Mouse (Mus musculus) embryonic facial prominence, embryonic 13.5 days (tissue): Measurements from ENCODE around the gene Txnrd1. TPM values are rescaled to one million over a fixed set of nuclear protein-coding genes. Genes with fewer than 3 reads are reported as not detected.

ENCODE experiments used
- ATAC-seq: fragments of 200-750 bp; cut with Nextera tagmentation; 2 replicates; pipeline ENCODE4 v1.8.0; 2017; ENCODE audit warnings: low read depth; ENCODE audit not compliant: insufficient number of reproducible peaks, insufficient read depth, low FRiP score, low TSS enrichment
- H3K27ac ChIP-seq: fragments of 300-500 bp; sonication (generic); 2 replicates; pipeline ENCODE4 v1.5.1; 2015; ENCODE audit warnings: moderate library complexity, mild to moderate bottlenecking, inconsistent platforms
- H3K27me3 ChIP-seq: fragments of 300-500 bp; sonication (generic); 2 replicates; pipeline ENCODE4 v1.6.1; 2015; ENCODE audit warnings: mild to moderate bottlenecking, inconsistent platforms
- H3K36me3 ChIP-seq: fragments of 300-500 bp; sonication (generic); 2 replicates; pipeline ENCODE4 v1.6.1; 2015; ENCODE audit warnings: mild to moderate bottlenecking, inconsistent platforms
- H3K4me1 ChIP-seq: fragments of 300-500 bp; sonication (generic); 2 replicates; pipeline ENCODE4 v1.6.1; 2015; ENCODE audit warnings: inconsistent platforms
- H3K4me2 ChIP-seq: fragments of 300-500 bp; sonication (generic); 2 replicates; pipeline ENCODE4 v1.6.1; 2015; ENCODE audit warnings: moderate library complexity, mild to moderate bottlenecking, inconsistent platforms
- H3K4me3 ChIP-seq: fragments of 300-500 bp; sonication (generic); 2 replicates; pipeline ENCODE4 v1.5.1; 2015; ENCODE audit warnings: mild to moderate bottlenecking, inconsistent platforms
- H3K9ac ChIP-seq: fragments of 300-500 bp; sonication (generic); 2 replicates; pipeline ENCODE4 v1.6.1; 2015; ENCODE audit warnings: mild to moderate bottlenecking, inconsistent platforms
- H3K9me3 ChIP-seq: fragments of 300-500 bp; sonication (generic); 2 replicates; pipeline ENCODE4 v1.6.1; 2016; ENCODE audit warnings: inconsistent platforms
- WGBS: fragments of 180-500 bp; shearing (Covaris S2); methylation state at CpG from one replicate; pipeline ENCODE4 v1.1.7; 2015; ENCODE audit warnings: mixed read lengths; 5-methylcytosine and 5-hydroxymethylcytosine counted together
- polyA plus RNA-seq: library from polyadenylated mRNA; unstranded; fragments of >200 nt; fragmentation: Nextera tagmentation; extraction: Ambion mirVana; gene quantifications from 2 replicates; pipeline ENCODE4 v1.2.1, GENCODE M21; 2015

The Txnrd1 gene
- polyA plus RNA-seq, 1 experiment from 2014 or later, result 99.4 TPM

DNA sequence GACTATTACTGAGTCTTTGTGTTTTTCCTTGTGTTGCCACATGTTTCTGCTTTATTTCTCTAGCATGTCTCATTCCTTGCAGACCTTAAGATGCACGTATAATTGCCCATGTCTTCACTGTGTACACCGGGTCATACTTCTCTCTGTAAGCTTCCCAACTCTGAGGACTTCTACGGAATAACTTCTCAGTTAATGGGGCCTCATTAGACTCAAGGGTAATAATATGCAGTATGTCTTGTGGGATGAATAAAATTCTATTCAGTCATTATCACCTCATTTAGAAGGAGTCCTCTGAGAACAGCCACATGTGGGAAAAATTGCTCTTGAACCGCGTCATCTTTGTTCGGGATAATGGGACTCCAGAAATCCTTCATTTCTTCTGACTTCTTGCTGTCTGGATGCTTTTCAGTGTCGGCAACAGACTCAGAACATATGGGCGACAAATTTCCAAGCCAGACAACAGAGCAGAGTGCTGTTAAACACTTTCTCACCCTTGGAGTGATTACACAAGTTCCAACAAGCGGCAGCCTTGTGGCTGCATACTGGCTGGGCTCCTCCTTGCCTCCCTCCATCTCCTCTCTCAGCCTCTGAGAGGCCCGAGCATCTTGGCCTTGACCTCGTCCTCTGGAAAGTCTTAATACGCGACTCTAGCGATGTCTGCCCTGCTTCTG, 10.5 kb upstream of the Txnrd1 start:
- Histone ChIP-seq H3K27ac (peak overlapping the region; percentile 39; the same call in 1 of the 2 replicates), H3K4me1 (peaks cover 7% of the 10 kb centered on the region; the same call in 1 of the 2 replicates), H3K4me3 (no peak overlapping the region), H3K9me3 (no peaks in the 10 kb centered on the region), H3K27me3 (no peaks in the 10 kb centered on the region), H3K36me3 (no peaks in the 10 kb centered on the region), H3K4me2 (no peak overlapping the region), H3K9ac (no peak overlapping the region)
- WGBS, result 50% methylated on average over 14 of the region's 14 CpGs
- no peak for ATAC-seq

DNA sequence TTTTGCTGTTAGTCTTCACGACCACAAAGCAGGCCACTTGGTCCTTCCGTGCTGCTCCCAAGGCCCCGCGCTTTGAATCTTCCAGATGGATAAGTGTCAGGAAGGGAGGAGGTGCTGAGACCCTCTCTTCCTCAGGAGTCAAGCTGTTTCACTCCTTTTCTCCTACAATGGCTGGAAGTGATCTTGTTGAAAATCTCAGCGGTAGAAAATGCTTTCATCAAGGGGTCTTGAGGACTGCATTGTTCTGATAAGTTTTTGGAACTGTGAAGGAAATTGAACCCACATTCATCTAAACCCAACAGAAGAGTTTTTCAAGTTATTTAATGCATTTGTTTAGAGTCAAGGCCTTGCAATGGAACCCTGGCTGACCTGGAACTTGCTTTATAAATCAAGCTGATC, 10.0 kb upstream of the Txnrd1 start:
- peak overlapping the region; percentile 39; the same call in 1 of the 2 replicates for H3K27ac ChIP-seq
- WGBS, result 72% methylated on average over 5 of the region's 5 CpGs

DNA sequence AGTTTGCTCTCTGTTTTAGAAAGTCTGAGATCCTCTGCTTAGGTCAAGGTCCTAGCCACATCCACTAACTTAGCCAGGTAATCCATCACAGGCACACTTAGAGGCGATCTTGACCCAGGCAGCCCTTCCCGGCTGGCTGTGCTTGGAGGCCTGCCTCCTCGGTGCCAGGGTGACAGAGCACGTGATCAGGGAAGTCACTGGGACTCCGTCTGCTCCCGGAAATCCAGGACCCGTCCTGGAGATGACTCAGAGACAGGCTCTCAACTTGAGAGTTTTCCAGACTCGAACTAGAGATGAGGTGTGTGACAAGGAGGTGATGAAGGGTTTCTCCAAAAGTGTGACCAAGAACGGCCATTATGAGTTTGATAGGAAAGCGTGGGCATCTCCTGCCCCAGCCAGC, 9.2 kb upstream of the Txnrd1 start:
- no peaks in the 10 kb centered on the region for H3K9me3 ChIP-seq
- H3K36me3 ChIP-seq, result no peaks in the 10 kb centered on the region
- 77% methylated on average over 10 of the region's 10 CpGs for WGBS
- H3K4me2 ChIP-seq, result no peak overlapping the region
- peaks cover 7% of the 10 kb centered on the region; the same call in 1 of the 2 replicates for H3K4me1 ChIP-seq
- H3K9ac ChIP-seq, result no peak overlapping the region
- no peaks in the 10 kb centered on the region for H3K27me3 ChIP-seq
- no peak overlapping the region for H3K27ac ChIP-seq
- ATAC-seq, result no peak
- no peak overlapping the region for H3K4me3 ChIP-seq

More for the DNA sequence above, 10.0 kb upstream of the Txnrd1 start:
- Histone ChIP-seq H3K4me1 (peaks cover 7% of the 10 kb centered on the region; the same call in 1 of the 2 replicates), H3K9me3 (no peaks in the 10 kb centered on the region), H3K4me2 (no peak overlapping the region), H3K9ac (no peak overlapping the region), H3K36me3 (no peaks in the 10 kb centered on the region), H3K4me3 (no peak overlapping the region), H3K27me3 (no peaks in the 10 kb centered on the region)
- ATAC-seq, result no peak

DNA sequence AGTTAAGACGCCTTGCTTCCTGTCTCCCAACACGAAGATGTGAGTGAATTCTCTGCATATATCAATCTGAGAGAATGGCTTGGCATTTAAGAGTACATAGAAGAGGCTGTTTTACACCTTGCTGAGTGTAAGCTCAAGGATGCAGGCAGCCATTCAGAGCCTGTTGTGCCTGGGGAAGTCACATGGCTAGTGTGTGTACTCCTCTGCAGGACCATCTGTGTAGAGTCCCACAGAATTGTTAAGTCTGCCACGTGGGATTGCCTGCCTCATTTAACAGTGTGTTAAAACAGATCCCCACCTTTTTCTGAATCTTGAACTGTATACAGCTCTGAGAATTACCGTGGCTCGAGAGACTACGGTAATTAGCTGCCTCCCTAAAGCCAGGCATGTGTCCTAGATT, 7.2 kb upstream of the Txnrd1 start:
- H3K4me2 ChIP-seq, result no peak overlapping the region
- no peaks in the 10 kb centered on the region for H3K9me3 ChIP-seq
- H3K9ac ChIP-seq, result no peak overlapping the region
- 46% methylated on average over 6 of the region's 6 CpGs for WGBS
- no peaks in the 10 kb centered on the region for H3K27me3 ChIP-seq
- peaks cover 7% of the 10 kb centered on the region; the same call in 1 of the 2 replicates for H3K4me1 ChIP-seq
- H3K36me3 ChIP-seq, result no peaks in the 10 kb centered on the region
- ATAC-seq, result no peak
- H3K27ac ChIP-seq, result no peak overlapping the region
- H3K4me3 ChIP-seq, result no peak overlapping the region

DNA sequence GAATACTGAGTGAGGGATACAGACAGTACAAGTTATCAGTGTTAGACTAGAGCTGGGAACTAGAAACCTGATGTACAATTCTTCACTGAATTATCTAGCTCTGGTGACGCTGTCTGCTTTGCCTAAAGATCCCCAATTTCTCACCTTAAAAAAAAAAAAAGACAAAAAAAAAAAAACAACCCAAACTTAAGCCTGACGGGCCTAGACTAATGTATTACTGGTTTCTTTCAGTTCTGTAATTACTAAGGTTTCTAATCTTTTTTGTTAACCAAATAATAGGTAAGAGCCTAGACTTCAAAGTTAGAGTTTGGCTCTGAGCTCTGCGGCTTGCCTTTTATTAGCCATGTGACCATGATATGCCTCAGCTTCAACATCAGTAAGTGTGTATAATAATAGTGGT, 2.1 kb downstream of the Txnrd1 start:
- no peak for ATAC-seq
- 77% methylated on average over 3 of the region's 3 CpGs for WGBS
- Histone ChIP-seq H3K4me2 (no peak overlapping the region), H3K4me1 (peaks cover 13% of the 10 kb centered on the region), H3K9me3 (no peaks in the 10 kb centered on the region; the same call in 1 of the 2 replicates), H3K4me3 (no peak overlapping the region), H3K27ac (no peak overlapping the region), H3K27me3 (no peaks in the 10 kb centered on the region), H3K9ac (no peak overlapping the region), H3K36me3 (no peaks in the 10 kb centered on the region)

DNA sequence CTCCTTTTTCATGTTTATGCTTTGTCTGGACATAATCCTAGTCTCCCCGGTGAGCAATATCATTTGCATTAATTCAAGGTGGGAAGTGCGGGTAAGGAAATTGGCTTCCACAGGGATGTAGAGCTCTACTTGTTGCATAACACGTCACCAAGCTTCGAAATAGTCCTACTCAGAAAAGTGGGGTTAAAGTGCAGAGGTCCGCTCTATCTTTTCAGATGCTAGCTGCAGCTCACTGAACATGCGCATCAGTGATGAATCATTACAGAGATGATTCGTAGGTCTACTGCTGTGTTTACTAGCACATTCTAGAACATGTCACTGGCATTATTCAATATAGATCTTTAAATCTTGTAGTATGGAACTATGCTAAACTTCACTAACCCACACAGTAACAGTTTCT, 4.6 kb downstream of the Txnrd1 start:
- Histone ChIP-seq H3K9me3 (no peaks in the 10 kb centered on the region), H3K4me2 (no peak overlapping the region), H3K36me3 (no peaks in the 10 kb centered on the region), H3K4me1 (peaks cover 13% of the 10 kb centered on the region), H3K4me3 (no peak overlapping the region), H3K9ac (no peak overlapping the region), H3K27me3 (no peaks in the 10 kb centered on the region), H3K27ac (no peak overlapping the region)
- ATAC-seq, result no peak
- 86% methylated on average over 7 of the region's 7 CpGs for WGBS

DNA sequence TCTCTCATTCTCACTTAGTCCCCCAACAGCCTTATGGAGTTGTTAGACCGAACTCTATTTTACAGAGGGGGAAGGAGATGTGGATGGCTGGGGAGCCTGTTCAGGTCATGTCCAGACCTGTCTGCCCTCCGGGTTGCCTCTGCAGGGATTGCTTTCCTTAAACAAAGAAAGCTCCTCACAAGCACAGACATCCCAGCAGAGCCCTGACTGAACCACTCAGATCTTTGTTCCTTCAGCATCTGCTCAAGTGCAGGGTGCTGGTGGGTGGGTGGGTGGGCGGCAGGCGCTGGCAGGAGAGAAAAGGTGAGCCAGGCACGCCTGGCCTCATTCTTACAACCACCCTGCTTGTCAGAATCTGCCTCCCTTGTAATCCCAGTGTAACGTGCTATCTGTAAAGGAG, 10.3 kb downstream of the Txnrd1 start:
- no peak overlapping the region for H3K4me3 ChIP-seq
- no peaks in the 10 kb centered on the region for H3K27me3 ChIP-seq
- H3K9me3 ChIP-seq, result no peaks in the 10 kb centered on the region
- H3K4me2 ChIP-seq, result no peak overlapping the region
- H3K27ac ChIP-seq, result peak overlapping the region; percentile 36; the same call in 1 of the 2 replicates
- ATAC-seq, result peak; percentile 67
- H3K9ac ChIP-seq, result 0 out of 2 replicates have a peak overlapping the region, but pooled peaks have one; percentile 0
- WGBS, result 45% methylated on average over 6 of the region's 6 CpGs
- H3K36me3 ChIP-seq, result no peaks in the 10 kb centered on the region
- H3K4me1 ChIP-seq, result no peaks in the 10 kb centered on the region

DNA sequence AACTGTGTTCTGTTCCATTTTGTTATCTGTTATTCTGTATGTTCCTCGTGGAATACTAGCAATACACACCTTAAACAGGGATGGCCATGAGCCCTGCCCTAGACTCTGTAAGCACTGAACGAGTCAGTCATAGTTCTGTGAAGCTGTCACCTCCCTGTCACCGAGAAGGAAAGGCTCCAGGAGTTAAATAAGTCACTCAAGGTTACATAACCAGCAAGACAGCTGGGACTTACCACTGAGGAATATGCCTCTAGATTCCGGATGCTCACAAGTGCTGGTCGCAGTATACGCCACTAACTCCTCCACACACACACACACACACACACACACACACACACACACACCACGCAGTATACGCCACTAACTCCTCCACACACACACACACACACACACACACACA, 11.0 kb downstream of the Txnrd1 start:
- Histone ChIP-seq H3K27ac (peak overlapping the region; percentile 36; the same call in 1 of the 2 replicates), H3K9me3 (no peaks in the 10 kb centered on the region), H3K4me1 (peaks cover 1% of the 10 kb centered on the region; the same call in 1 of the 2 replicates), H3K4me2 (no peak overlapping the region), H3K4me3 (no peak overlapping the region), H3K27me3 (no peaks in the 10 kb centered on the region), H3K36me3 (no peaks in the 10 kb centered on the region), H3K9ac (no peak overlapping the region)
- WGBS, result 70% methylated on average over 6 of the region's 8 CpGs
- no peak for ATAC-seq

DNA sequence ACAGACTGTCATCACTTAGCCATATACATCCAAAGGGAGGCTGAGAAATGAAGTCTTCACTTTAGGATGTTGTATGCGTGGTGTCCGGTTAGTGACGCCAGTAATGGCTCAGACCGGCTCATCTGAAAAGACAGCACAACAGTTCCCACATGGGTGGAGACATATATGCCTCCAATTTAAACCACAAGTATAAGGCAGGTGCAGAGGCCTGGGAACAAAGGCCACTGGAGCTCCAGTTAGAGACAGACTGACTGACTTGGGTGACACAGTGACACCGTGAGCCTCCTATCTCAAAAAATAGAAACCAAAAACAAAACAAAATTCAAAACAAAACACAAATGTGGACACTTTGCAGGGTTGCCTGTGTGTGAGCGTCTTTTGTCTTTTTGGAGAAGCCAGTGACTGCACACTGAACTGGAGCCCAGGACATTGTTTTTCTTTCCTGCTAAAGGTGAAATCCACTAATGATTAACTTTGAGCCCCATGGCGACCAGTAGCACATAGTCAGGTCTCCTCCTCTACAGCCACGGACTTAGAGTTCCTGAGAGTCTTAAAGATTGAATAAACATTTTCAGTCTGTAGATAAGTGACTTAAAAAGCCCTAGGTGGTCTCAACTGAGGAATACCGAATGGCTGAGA, 14.2 kb downstream of the Txnrd1 start:
- no peaks in the 10 kb centered on the region for H3K36me3 ChIP-seq
- no peak overlapping the region for H3K4me3 ChIP-seq
- no peaks in the 10 kb centered on the region for H3K9me3 ChIP-seq
- WGBS, result 85% methylated on average over 9 of the region's 9 CpGs
- no peak for ATAC-seq
- H3K4me1 ChIP-seq, result peaks cover 11% of the 10 kb centered on the region
- H3K4me2 ChIP-seq, result no peak overlapping the region
- H3K27me3 ChIP-seq, result no peaks in the 10 kb centered on the region
- no peak overlapping the region for H3K9ac ChIP-seq
- H3K27ac ChIP-seq, result no peak overlapping the region

DNA sequence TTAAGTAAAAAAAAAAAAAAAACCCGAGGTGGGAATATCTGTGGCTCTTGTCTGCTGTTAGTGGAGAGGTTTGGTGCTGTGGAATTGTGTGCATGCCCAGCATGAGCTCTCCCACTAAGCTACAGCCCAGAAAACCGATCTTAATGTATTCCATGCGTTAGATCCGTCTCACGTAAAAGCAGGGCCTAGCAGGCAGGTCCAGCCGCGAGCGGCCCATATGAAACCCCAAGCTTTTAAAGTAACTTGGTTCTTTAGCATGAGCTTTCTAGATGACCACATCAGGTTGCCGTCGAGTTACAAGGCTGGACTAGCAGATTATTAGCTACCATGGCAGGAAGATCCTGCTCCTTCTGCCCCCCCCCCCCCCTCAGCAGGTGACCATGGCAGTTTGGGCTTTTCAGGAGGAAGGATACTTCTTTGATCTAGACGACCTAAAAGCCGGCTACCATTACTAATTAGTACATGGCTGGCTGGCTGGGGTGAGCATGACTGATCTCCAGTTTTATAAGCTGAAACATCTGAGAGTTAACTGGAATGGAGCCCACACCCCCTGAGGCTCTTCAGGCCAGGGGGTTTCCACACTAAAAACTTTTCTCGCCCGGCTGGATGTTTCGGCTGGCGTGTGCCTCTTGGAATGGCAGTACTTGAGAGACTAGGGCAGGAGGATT, 16.1 kb downstream of the Txnrd1 start:
- Histone ChIP-seq H3K4me3 (no peak overlapping the region), H3K27ac (peak overlapping the region; percentile 55), H3K36me3 (no peaks in the 10 kb centered on the region), H3K4me1 (peaks cover 11% of the 10 kb centered on the region), H3K9ac (no peak overlapping the region), H3K4me2 (no peak overlapping the region), H3K27me3 (no peaks in the 10 kb centered on the region), H3K9me3 (no peaks in the 10 kb centered on the region)
- 0 out of 2 replicates have a peak, but pooled peaks have one; percentile 48 for ATAC-seq
- 20% methylated on average over 16 of the region's 16 CpGs for WGBS

DNA sequence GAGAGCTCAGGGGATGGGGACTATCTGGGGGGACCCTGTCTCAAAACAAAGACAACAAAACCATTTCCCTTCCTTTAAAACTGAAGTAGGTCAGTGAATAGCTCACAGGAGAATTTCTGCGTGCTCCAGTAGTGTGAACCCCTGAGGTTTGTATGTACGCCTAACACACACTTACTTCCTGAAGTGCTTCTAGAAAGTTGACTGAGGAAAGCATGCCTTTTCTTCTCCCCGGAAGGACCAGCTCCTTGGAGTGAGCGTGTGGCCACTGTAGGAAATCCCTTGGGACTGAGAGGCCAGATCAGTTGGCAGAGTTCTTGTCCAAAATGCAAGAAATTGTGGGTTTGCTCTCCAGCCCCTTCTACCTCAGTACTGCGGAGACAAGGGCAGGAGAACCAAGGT, 16.6 kb downstream of the Txnrd1 start:
- Histone ChIP-seq H3K4me3 (no peak overlapping the region), H3K4me1 (peaks cover 11% of the 10 kb centered on the region), H3K9ac (no peak overlapping the region), H3K9me3 (no peaks in the 10 kb centered on the region), H3K27me3 (no peaks in the 10 kb centered on the region), H3K27ac (peak overlapping the region; percentile 55), H3K36me3 (no peaks in the 10 kb centered on the region), H3K4me2 (no peak overlapping the region)
- no peak for ATAC-seq
- 75% methylated on average over 5 of the region's 5 CpGs for WGBS
